Mouse (Mus musculus) myocyte (in vitro differentiated cells): ENCODE data around the gene Chrne.
A peak's percentile ranks its signal among the peaks of the same experiment; 100 is the strongest.

Source experiments
- CEBPB ChIP-seq: IDR thresholded peaks from 2 replicates; pipeline ENCODE4 v1.6.1; 2011; ENCODE audit warnings: mild to moderate bottlenecking, moderate library complexity; ENCODE audit not compliant: poor library complexity, insufficient read depth, severe bottlenecking
- E2F4 ChIP-seq: IDR thresholded peaks from one replicate; pipeline ENCODE4 v1.6.1; 2011; ENCODE audit warnings: mild to moderate bottlenecking, control low read depth, moderate library complexity; ENCODE audit not compliant: insufficient read depth
- MAX ChIP-seq: IDR thresholded peaks from one replicate; pipeline ENCODE4 v1.6.1; 2011; ENCODE audit warnings: low read depth, mild to moderate bottlenecking, control low read depth
- MYOD1 ChIP-seq, 3 experiments: IDR thresholded peaks; one replicate each; pipeline ENCODE4 v1.6.1; 2011; ENCODE audit warnings: control low read depth in 2 of 3, low read depth in 2 of 3, mild to moderate bottlenecking in 2 of 3, moderate library complexity in 1 of 3; ENCODE audit not compliant: insufficient read length in 2 of 3, control insufficient read depth in 1 of 3
- POLR2A ChIP-seq: IDR thresholded peaks from one replicate; pipeline ENCODE4 v1.6.1; 2011; ENCODE audit warnings: low read depth, mild to moderate bottlenecking, control low read depth, moderate library complexity; ENCODE audit not compliant: insufficient read length
- POLR2AphosphoS2 ChIP-seq: IDR thresholded peaks from one replicate; pipeline ENCODE4 v1.6.1; 2011; ENCODE audit warnings: low read depth, control low read depth; ENCODE audit not compliant: insufficient read length
- TCF12 ChIP-seq: IDR thresholded peaks from one replicate; pipeline ENCODE4 v1.6.1; 2011; ENCODE audit warnings: mild to moderate bottlenecking, control low read depth; ENCODE audit not compliant: poor library complexity, insufficient read depth, severe bottlenecking
- TCF3 ChIP-seq: IDR thresholded peaks from one replicate; pipeline ENCODE4 v1.6.1; 2011; ENCODE audit warnings: low read depth, control low read depth; ENCODE audit not compliant: insufficient read length
- USF1 ChIP-seq: IDR thresholded peaks from one replicate; pipeline ENCODE4 v1.6.1; 2011; ENCODE audit warnings: low read depth, mild to moderate bottlenecking, control low read depth, moderate library complexity

- TF ChIP-seq POLR2A (peak; percentile 78), POLR2AphosphoS2 (peak; percentile 95), MAX (no peak), TCF12 (no peak), TCF3 (peak; percentile 17), E2F4 (no peak), USF1 (no peak), CEBPB (no peak), MYOD1 (IDR thresholded peaks at IDR 0.05; ENCODE audit: control insufficient read depth in 1 of 3, insufficient read length in 2 of 3, low read depth in 2 of 3) (peak in 1 of 3 experiments; percentile 42)
Measured at GRCm38 (mm10) chr11:70654198-70654922, 35.3 kb upstream of the Chrne start, which contains the start of gene Pfn1.
